Mouse (Mus musculus) thymus, adult 2 months (tissue): Measurements from ENCODE around the gene Setd5.

Experiments
- CTCF ChIP-seq: fragments of 200-500 bp; IDR thresholded peaks from 2 replicates; pipeline ENCODE4 v1.5.1; 2012; ENCODE audit warnings: mild to moderate bottlenecking, control low read depth, low read length, moderate library complexity, borderline replicate concordance; ENCODE audit not compliant: control insufficient read depth, poor library complexity, insufficient read depth; ENCODE audit errors: extremely low read depth
- POLR2A ChIP-seq: fragments of 200-500 bp; IDR thresholded peaks from 2 replicates; pipeline ENCODE4 v1.6.1; 2012; ENCODE audit warnings: mild to moderate bottlenecking, low read length, control low read depth, moderate library complexity; ENCODE audit not compliant: control insufficient read depth, poor library complexity, insufficient read depth; ENCODE audit errors: extremely low read depth

GRCm38 (mm10) chr6:113102541-113102940, 25.4 kb downstream of the Setd5 start:
- TF ChIP-seq POLR2A (no peak), CTCF (no peak)
